Mouse (Mus musculus) kidney, embryonic 14.5 days (tissue): ENCODE measurements around the gene Rnf152. TPM values are rescaled to one million over a fixed set of nuclear protein-coding genes. Genes with fewer than 3 reads are reported as not detected.
A peak's percentile ranks its signal among the peaks of the same experiment; 100 is the strongest.

Experiments
- ATAC-seq: fragments of 200-750 bp; cut with Nextera tagmentation; 2 replicates; pipeline ENCODE4 v1.8.0; 2017; ENCODE audit warnings: moderate number of reproducible peaks, mild to moderate bottlenecking, moderate TSS enrichment, moderate library complexity; ENCODE audit not compliant: low FRiP score, low TSS enrichment
- H3K27ac ChIP-seq: fragments of 300-500 bp; sonication (generic); 2 replicates; pipeline ENCODE4 v1.5.1; 2014; ENCODE audit warnings: low read depth, mild to moderate bottlenecking, low read length, moderate library complexity, mixed read lengths
- H3K27me3 ChIP-seq: fragments of 300-500 bp; sonication (generic); 2 replicates; pipeline ENCODE4 v1.6.1; 2014; ENCODE audit warnings: mild to moderate bottlenecking, low read length; ENCODE audit not compliant: control insufficient read depth, insufficient read depth
- H3K36me3 ChIP-seq: fragments of 300-500 bp; sonication (generic); 2 replicates; pipeline ENCODE4 v1.6.1; 2014; ENCODE audit warnings: low read length, mixed read lengths; ENCODE audit not compliant: control insufficient read depth, insufficient read depth
- H3K4me1 ChIP-seq: fragments of 300-500 bp; sonication (generic); 2 replicates; pipeline ENCODE4 v1.6.1; 2014; ENCODE audit warnings: low read length, mixed read lengths; ENCODE audit not compliant: control insufficient read depth, insufficient read depth
- H3K4me2 ChIP-seq: fragments of 300-500 bp; sonication (generic); replicated peaks from 2 replicates; pipeline ENCODE4 v1.6.1; 2014; ENCODE audit warnings: low read depth, mild to moderate bottlenecking, low read length
- H3K4me3 ChIP-seq: fragments of 300-500 bp; sonication (generic); 2 replicates; pipeline ENCODE4 v1.5.1; 2014; ENCODE audit warnings: mild to moderate bottlenecking, low read length
- H3K9ac ChIP-seq: fragments of 300-500 bp; sonication (generic); 2 replicates; pipeline ENCODE4 v1.6.1; 2014; ENCODE audit warnings: low read depth, mild to moderate bottlenecking, low read length, moderate library complexity
- H3K9me3 ChIP-seq: fragments of 300-500 bp; sonication (generic); 2 replicates; pipeline ENCODE4 v1.6.1; 2016; ENCODE audit warnings: low read length; ENCODE audit not compliant: control insufficient read depth
- WGBS: fragments of 180-500 bp; shearing (Covaris S2); extraction: QIAGEN DNeasy Blood & Tissue Kit; methylation state at CpG from one replicate; pipeline ENCODE4 v1.1.7; 2014; 5-methylcytosine and 5-hydroxymethylcytosine counted together
- polyA plus RNA-seq: library from polyadenylated mRNA; unstranded; fragments of >200 nt; fragmentation: Nextera tagmentation; extraction: Ambion mirVana; gene quantifications from 2 replicates; pipeline ENCODE4 v1.2.1, GENCODE M21; 2014

The Rnf152 gene
- polyA plus RNA-seq: 0.51 and 0.99 TPM in 2 replicates

DNA sequence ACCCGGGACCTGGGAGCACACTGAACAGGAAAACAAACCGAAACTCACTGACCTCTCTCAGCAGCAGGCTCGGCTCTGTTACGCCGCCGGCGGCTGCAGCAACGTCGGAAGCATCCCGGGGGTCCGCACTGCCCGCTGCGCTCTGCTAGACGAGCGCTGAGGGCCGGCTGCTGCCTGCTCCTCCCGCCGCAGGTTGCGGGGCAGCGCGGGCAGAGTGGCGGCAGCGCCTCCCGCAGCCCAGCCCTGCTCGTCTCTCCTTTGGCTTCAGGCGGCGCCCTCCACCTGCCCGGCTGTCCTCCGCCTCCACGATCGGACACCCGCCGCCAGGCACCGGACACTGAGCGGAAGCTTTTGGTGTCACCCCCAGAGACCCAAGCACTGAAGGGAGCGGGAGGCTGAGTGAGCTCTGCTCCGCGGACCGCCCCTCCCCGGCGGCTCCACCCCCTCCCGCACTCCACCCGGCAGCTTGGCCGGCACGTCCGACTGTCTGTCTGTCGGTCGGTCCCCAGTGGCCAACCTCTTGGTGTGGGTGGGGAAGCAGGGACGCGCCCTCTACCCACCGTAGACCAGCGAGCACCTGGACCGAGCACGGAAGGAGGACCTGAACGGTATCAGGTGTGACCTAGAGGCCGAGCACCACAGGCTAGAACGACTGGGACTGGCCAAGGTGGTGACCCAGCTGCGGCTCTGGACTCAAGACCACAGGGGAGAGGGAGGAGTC, at the start of gene Rnf152:
Rnf152 (minus strand) TSS at position 420 of the 721 bp plus-strand sequence.
- ATAC-seq: peak; percentile 81
- Histone ChIP-seq H3K27ac (no peak within 1 kb of the TSS), H3K4me2 (peak within 1 kb of the TSS; percentile 76), H3K27me3 (no peaks in the 10 kb centered on the region), H3K36me3 (no peaks in the 10 kb centered on the region), H3K9me3 (no peaks in the 10 kb centered on the region), H3K9ac (peak within 1 kb of the TSS; percentile 44), H3K4me3 (peak within 1 kb of the TSS; percentile 63), H3K4me1 (no peaks in the 10 kb centered on the region)
- under 1% methylated on average over 53 of the region's 58 CpGs for WGBS

DNA sequence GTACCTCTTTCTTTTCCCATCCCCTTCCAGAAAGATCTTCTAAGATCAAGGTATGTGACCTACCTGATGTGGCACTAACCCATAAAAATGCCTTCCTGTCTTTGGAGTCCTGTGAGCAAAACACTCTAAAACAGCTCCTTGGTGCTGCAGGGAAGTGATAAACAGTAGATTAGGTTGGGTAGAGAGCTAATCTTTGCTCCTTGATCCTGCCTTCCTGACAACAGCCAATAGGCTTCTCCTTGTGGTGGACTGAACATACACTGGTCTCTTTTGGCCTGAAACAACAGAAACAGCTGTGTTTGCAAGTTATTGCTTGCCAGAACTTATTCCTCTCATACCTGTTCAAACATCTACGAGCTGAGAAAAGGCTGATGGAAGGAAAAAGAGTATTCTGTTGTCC, 46.3 kb upstream of the Rnf152 start:
- Histone ChIP-seq H3K4me3 (no peak overlapping the region), H3K9ac (no peak overlapping the region), H3K4me1 (no peaks in the 10 kb centered on the region), H3K27me3 (no peaks in the 10 kb centered on the region), H3K27ac (no peak overlapping the region), H3K4me2 (no peak overlapping the region), H3K9me3 (no peaks in the 10 kb centered on the region), H3K36me3 (no peaks in the 10 kb centered on the region)
- 59% methylated on average over 1 of the region's 1 CpGs for WGBS
- ATAC-seq: no peak

DNA sequence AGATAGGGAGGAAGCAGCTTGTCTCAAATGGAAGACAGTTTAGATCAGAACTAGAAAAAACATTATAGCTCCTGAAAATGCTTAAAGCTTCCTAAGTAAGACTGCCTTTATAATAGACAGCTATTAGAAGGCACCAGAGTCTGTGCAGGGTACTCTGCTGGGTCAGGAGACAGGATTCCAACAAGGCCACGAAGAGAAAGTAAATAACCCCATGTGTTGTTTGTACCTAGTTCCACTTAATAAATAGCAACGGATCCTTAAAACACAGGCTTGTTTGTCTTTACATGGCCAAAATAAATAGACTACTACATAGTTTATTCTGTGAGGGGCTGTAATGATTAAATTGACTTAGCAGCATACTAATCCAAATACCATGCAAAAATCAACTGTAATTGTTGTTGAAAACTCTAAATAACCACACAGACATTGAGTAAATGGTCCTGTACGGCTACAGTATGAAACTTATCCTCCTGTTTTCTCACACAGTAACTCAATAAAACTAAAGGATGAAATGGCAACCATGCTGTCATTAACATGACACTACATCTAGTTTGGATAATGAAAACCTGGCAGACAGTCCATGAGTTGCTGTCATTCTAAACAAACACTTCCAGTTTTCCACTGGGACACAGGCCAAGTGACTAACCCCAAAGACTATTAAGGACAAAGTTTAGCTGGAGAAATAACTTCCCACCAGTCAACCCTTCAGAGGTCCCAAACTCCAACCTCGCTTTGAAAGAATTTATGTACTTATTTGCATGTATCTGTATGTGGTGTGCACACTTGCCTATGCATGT, 27.8 kb upstream of the Rnf152 start:
- Histone ChIP-seq H3K4me2 (no peak overlapping the region), H3K27ac (no peak overlapping the region), H3K36me3 (no peaks in the 10 kb centered on the region), H3K9me3 (no peaks in the 10 kb centered on the region), H3K9ac (no peak overlapping the region), H3K4me1 (no peaks in the 10 kb centered on the region), H3K27me3 (no peaks in the 10 kb centered on the region), H3K4me3 (no peak overlapping the region)
- no peak for ATAC-seq
- WGBS: 65% methylated on average over 4 of the region's 4 CpGs

DNA sequence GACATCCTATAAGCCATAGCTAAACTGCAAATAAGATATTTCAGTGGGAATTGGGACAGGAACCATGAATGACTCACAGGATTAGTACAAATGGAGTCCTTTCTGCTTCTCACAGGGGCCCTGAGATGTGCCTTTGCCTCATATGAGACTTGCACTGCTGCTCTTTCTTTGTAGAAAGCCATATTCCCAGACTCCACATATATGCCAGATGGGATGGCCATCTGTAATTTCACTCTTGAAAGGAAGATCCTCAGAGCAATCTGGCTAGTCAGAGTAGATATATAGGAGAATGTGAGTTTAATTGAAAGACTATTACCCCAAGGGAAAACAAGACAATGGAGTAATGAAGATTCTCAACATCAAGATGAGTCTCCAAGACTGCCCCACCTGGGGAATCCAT, 21.0 kb upstream of the Rnf152 start:
- H3K27ac ChIP-seq: no peak overlapping the region
- no peaks in the 10 kb centered on the region for H3K4me1 ChIP-seq
- H3K9me3 ChIP-seq: no peaks in the 10 kb centered on the region
- no peak overlapping the region for H3K9ac ChIP-seq
- no peaks in the 10 kb centered on the region for H3K27me3 ChIP-seq
- no peak overlapping the region for H3K4me3 ChIP-seq
- H3K36me3 ChIP-seq: no peaks in the 10 kb centered on the region
- no peak overlapping the region for H3K4me2 ChIP-seq
- ATAC-seq: no peak

DNA sequence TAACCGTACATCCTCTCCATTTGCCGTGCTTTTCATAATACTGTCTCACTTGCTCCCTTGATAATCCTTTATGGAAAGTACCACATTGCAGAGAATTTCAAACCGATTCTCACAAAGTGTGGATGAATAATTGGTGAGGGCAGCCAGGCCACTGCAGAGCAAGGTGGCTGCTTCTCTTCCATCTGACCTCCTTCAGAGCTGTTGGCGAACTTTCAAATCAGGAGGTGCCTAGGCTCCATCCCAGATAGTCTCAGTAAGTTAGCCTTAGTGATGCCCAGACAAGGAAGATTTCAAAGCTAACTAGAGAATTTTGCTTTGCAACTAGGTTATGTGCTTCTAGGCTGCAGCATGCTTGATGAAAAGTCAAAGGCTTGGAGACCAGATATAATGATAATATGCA, 18.1 kb upstream of the Rnf152 start:
- H3K4me3 ChIP-seq: no peak overlapping the region
- no peaks in the 10 kb centered on the region for H3K4me1 ChIP-seq
- no peak overlapping the region for H3K4me2 ChIP-seq
- no peak overlapping the region for H3K27ac ChIP-seq
- 90% methylated on average over 4 of the region's 4 CpGs for WGBS
- H3K36me3 ChIP-seq: no peaks in the 10 kb centered on the region
- no peaks in the 10 kb centered on the region for H3K9me3 ChIP-seq
- no peaks in the 10 kb centered on the region for H3K27me3 ChIP-seq
- H3K9ac ChIP-seq: no peak overlapping the region
- ATAC-seq: no peak

DNA sequence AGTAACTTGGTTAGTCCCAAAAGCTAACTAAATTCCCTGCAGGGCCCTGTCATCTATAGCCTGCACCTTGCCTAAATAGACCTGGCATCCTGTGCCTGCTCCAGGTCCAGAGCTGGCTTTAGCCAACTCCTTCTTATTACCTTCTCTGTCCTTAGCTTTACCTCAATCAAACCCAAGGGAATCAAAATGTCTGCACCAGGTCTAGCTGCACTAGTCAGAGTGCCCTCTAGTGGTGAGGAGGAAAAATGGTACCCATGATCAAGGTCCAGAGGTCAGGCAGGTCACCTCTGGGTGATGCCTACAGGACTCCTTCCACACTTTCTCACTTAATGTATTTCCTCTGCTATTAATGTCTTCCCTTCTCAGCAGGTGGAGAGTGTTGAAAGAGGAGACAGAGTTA, 6.2 kb upstream of the Rnf152 start:
- Histone ChIP-seq H3K4me2 (no peak overlapping the region), H3K9me3 (no peaks in the 10 kb centered on the region), H3K27ac (no peak overlapping the region), H3K36me3 (no peaks in the 10 kb centered on the region), H3K9ac (no peak overlapping the region), H3K27me3 (no peaks in the 10 kb centered on the region), H3K4me3 (no peak overlapping the region), H3K4me1 (no peaks in the 10 kb centered on the region)
- ATAC-seq: no peak

DNA sequence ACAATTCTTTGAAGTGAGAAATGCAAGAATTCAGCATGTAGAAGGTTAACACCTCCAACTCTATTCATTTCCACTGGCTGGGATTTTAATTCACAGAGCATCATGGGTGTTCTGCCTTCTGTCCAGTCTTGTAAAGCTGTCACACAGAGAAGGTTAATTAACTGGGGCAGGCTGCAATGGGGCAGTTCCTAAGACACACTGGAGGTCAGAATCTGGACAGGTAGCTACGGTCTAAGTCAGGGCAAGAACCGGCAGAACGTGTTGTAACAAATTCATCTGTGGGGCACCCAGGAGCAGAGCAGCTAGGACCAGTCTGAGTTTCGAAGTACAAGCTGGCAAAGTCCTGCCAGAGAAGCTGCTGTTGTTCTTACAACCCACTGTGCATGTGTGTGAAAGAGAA, 2.4 kb upstream of the Rnf152 start:
- 64% methylated on average over 4 of the region's 4 CpGs for WGBS
- H3K27ac ChIP-seq: no peak overlapping the region
- H3K9ac ChIP-seq: no peak overlapping the region
- no peaks in the 10 kb centered on the region for H3K9me3 ChIP-seq
- H3K4me3 ChIP-seq: no peak overlapping the region
- no peak overlapping the region for H3K4me2 ChIP-seq
- H3K27me3 ChIP-seq: no peaks in the 10 kb centered on the region
- no peak for ATAC-seq
- H3K36me3 ChIP-seq: no peaks in the 10 kb centered on the region
- H3K4me1 ChIP-seq: no peaks in the 10 kb centered on the region

DNA sequence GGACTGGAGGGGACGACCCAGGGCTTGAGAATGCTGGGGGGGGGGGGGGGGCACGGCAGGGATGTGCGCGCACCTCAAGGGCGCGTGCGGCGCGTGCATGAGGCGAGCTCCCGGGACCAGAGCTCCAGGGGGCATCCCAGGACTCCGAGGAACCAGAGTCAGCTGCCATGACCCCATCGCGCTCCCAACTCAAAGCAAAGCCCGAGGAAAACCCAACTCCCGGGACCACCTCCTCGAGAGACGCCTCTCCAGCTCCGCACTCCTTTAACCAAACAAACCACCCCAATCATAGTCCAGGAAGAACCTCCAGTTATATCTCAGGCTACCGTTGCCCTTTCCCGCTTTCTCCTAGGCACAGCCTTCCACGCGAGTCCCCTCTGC, 610 bp downstream of the Rnf152 start:
- Histone ChIP-seq H3K9ac (peak overlapping the region; percentile 44), H3K36me3 (no peaks in the 10 kb centered on the region), H3K27ac (no peak overlapping the region), H3K4me3 (peak overlapping the region; percentile 63), H3K4me1 (no peaks in the 10 kb centered on the region), H3K9me3 (no peaks in the 10 kb centered on the region), H3K27me3 (no peaks in the 10 kb centered on the region), H3K4me2 (peak overlapping the region; percentile 76)
- ATAC-seq: peak; percentile 66; the same call in 1 of the 2 replicates
- WGBS: 0% methylated on average over 19 of the region's 23 CpGs
